Mouse (Mus musculus): ENCODE results near the gene St6galnac3.

Gene St6galnac3

DNA sequence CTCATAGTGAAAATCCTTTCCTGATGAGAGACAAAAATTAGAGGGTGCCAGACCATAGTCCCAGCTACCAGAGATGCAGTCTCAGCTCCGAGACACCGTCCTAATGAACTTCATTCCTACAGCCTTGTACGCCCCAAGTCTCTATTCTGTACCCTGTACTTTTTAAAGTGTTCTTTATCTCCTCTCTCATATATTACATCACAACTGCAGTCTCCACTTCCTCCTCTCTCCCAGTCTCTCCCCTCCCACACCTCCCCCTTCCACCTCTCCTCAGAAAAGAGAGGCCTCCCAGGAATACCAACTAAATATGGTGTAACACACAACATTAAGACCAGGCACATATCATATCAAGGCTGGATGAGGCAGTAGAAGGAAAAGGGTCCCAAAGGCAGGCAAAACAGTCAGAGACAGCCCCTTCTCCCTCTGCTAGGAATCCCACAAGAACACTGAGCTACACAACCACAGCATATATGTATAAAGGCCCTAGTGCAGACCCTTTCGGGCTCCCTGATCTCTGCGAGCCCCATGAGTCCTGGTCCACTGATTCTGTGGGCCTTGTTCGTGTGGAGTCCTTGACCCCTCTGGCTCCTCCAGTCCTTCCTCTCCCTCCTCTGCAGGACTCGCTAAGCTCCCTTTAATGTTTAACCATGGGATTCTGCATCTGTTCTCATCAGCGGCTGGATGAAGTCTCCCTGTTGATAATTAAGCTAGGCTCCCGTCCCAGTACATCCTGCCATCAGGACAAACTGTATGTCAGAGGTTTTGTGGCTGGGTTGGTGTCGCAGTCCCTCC lies 502.2 kb downstream of the St6galnac3 start:
- no peak for DNase-seq (ENCODE audit: low read depth)

GRCm38 (mm10) chr3:153219391-153219790 lies 505.6 kb downstream of the St6galnac3 start:
- no peak for DNase-seq (ENCODE audit: low read depth)

DNA sequence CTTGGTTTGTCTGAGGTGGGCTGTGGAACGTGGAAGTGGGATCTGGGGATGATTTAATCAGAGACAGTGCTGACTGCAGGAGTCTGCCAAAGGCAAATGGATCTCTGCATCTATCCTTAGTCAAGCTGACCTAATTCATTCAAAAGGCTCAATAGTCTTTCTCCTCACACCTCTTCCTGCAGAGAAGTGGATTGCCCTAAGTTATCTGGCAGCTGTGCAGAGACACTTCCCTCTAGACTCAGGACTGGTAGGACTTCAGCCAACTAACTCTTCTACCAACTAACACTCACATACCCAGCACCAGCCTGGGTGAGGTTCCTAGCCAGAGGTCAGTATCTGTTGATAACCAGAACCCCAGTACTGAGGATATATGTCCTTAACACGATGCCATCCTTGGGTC lies 516.8 kb downstream of the St6galnac3 start:
- no peak for DNase-seq (ENCODE audit: low read depth)

GRCm38 (mm10) chr3:153204046-153204445 lies 520.9 kb downstream of the St6galnac3 start:
- DNase-seq (ENCODE audit: low read depth), result no peak

GRCm38 (mm10) chr3:153201835-153202234 lies 523.1 kb downstream of the St6galnac3 start:
- DNase-seq (ENCODE audit: low read depth), result no peak

GRCm38 (mm10) chr3:153200801-153201200 lies 524.2 kb downstream of the St6galnac3 start:
- no peak for DNase-seq (ENCODE audit: low read depth)

- no peak for DNase-seq (ENCODE audit: low read depth)
Measured at GRCm38 (mm10) chr3:153200076-153200475, 524.9 kb downstream of the St6galnac3 start.

DNA sequence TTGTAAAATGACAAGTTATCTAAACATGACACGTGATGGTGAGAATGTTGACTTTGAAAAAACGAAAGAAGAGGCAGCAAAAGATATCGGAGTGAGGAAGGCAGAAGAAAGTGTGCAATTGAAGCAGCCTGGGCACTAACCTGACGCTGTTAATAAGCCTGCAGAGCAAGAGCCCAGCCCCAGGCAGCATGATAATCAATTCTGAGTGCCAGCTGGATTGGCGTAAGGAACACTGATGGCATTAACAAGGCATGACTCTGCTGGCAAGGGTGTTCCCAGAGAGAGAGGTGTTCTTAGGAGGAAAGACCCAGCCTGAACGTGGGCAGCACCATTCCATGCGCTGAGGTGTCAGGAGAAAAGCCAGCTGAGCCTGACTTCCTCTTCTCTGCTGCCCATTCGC lies 525.7 kb downstream of the St6galnac3 start:
- DNase-seq (ENCODE audit: low read depth), result no peak

DNA sequence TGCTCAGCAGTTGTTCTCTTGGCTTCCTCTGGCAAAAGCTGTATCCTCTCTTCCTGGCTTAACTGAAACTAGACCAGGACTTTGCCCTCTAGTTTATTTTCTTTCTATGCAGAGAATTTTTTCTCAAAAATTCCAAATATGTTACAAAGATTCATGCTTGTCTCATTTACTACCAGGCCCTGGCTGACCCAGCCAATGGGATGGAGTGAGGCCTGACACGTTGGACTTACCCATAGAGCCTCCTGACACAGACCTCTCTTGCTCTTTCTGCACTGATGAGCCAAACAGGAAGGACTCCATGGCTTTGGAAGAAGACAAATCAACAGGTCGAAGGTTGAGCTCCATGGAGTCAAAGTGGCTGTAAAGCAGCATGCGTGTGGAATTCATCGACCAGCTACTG lies 526.5 kb downstream of the St6galnac3 start:
- DNase-seq (ENCODE audit: low read depth), result no peak

GRCm38 (mm10) chr3:153193025-153193424 lies 531.9 kb downstream of the St6galnac3 start:
- no peak for DNase-seq (ENCODE audit: low read depth)

GRCm38 (mm10) chr3:153190742-153191141 lies 534.2 kb downstream of the St6galnac3 start:
- DNase-seq (ENCODE audit: low read depth), result no peak

- no peak for DNase-seq (ENCODE audit: low read depth)
Measured at GRCm38 (mm10) chr3:153189685-153190467, 535.1 kb downstream of the St6galnac3 start.

GRCm38 (mm10) chr3:153188224-153188623 lies 536.8 kb downstream of the St6galnac3 start:
- no peak for DNase-seq (ENCODE audit: low read depth)

GRCm38 (mm10) chr3:153185117-153185516 lies 539.9 kb downstream of the St6galnac3 start:
- no peak for DNase-seq (ENCODE audit: low read depth)

DNA sequence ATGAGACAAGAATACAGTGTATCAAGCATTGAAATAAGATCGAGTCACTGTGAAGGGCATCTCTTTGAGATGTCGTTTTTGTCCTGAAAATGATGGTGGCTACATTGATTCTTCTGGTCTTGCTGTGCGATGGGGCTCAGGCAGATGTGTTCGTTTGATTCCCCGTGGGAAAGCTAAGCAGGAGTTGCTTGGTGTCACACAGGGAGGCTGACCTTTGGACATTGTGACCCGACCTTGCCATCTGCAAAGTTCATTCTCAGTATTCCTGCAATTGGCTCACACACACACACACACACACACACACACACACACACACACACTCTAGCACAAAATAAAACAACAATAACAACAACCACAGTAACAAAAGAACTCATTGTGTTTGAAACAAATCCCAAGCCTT lies 543.7 kb downstream of the St6galnac3 start:
- no peak for DNase-seq (ENCODE audit: low read depth)

DNA sequence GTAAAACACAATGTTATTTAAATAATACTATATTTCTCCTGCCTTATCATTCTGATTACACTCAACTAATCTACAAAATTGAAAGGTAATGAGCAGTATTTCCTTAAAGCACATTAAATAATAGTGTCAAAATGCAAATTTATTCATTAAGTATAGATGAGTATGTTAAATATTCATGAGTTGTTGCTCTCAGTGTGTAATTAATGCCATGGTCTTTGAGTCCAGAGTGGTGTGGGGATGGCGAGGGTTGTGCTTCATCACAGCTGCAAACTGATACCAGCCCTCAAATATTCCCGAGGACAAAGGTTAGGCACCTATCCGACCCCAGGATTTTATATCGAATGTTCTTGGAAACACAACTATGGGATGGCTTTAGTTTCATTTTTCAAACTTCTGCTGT lies 548.2 kb downstream of the St6galnac3 start:
- DNase-seq (ENCODE audit: low read depth), result no peak

- DNase-seq (ENCODE audit: low read depth), result no peak
Measured at GRCm38 (mm10) chr3:153176325-153176724, 548.6 kb downstream of the St6galnac3 start.

DNA sequence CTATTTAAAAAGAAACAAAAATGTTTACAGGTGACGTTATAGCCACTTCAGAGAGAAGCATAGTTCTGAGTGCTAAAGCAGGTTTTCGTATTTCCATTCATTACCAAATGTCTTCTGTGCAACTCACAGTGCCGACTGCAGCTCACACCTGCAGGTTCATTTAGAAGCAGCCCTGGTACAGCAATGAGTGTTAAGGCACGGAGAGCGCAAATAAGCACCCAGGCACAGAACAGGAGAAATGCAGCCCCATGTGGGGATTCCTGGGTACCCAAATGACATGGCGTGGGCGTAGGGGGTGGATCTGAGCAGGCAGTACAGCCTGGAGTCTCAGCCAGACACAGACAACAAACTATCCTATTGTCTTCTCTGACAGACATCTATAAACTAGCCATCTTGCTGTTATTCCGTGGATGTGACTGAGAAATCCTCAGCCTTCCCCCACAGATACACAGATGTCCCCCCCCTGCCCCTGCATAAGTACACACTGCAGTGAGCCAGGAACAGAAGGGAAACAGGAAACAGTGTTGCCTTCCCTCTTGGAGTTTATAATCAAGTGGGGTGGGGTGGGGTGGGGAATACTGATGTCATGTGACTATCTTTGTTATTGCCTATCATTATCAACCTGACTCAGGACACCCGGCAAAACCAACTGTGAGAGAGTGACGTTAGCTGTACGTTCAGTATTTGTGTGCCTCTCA lies 550.5 kb downstream of the St6galnac3 start:
- no peak for DNase-seq (ENCODE audit: low read depth)

DNA sequence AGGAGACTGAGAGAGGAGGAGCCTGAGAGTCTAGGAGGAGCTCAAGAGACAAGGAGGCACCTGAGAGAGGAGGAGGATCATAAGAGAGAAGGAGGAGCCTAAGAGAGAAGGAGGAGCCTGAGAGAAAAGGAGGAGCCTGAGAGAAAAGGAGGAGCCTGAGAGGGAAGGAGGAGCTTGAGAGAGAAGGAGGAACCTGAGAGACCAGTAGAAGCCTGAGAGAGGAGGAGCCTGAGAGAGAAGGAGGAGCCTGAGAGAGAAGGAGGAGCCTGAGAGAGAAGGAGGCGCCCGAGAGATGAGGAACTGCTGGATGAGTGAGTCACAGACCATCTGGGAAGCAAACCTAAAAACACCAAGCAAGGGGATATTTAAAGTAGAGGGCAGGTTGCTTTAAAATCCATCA lies 551.4 kb downstream of the St6galnac3 start:
- no peak for DNase-seq (ENCODE audit: low read depth)

GRCm38 (mm10) chr3:153170146-153170545 lies 554.8 kb downstream of the St6galnac3 start:
- DNase-seq (ENCODE audit: low read depth), result no peak

GRCm38 (mm10) chr3:153169744-153170143 lies 555.2 kb downstream of the St6galnac3 start:
- DNase-seq (ENCODE audit: low read depth), result no peak

- DNase-seq (ENCODE audit: low read depth), result no peak
Measured at GRCm38 (mm10) chr3:153161676-153162075, 563.3 kb downstream of the St6galnac3 start.

DNA sequence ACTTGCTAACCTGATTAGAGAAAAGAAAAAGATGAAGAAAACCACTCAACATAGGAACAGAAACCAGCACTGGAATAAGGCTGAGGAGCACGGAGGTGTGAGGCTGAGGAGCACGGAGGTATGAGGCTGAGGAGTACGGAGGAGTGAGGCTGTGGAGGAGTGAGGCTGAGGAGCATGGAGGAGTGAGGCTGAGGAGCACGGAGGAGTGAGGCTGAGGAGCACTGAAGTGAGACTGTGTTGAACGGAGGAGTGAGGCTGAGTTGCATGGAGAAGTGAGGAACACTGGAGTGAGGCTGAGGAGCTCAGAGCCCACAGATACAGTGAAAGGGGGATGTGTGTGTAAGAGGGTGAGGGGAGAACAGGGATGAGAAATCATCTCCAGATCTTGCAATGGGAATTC lies 564.3 kb downstream of the St6galnac3 start:
- no peak for DNase-seq (ENCODE audit: low read depth)

Data from NIH3T3 (cell line).